Mouse (Mus musculus) liver, embryonic 12.5 days (tissue): ENCODE results near the gene 4930568D16Rik. TPM values are rescaled to one million over a fixed set of nuclear protein-coding genes. Genes with fewer than 3 reads are reported as not detected.

Experiments
- ATAC-seq: fragments of 200-750 bp; cut with Nextera tagmentation; 2 replicates; pipeline ENCODE4 v1.8.0; 2017; ENCODE audit warnings: moderate number of reproducible peaks, mild to moderate bottlenecking, moderate library complexity
- H3K27ac ChIP-seq: fragments of 300-500 bp; sonication (generic); 2 replicates; pipeline ENCODE4 v1.5.1; 2016; ENCODE audit warnings: mild to moderate bottlenecking
- H3K27me3 ChIP-seq: fragments of 300-500 bp; sonication (generic); replicated peaks from 2 replicates; pipeline ENCODE4 v1.6.1; 2016; ENCODE audit warnings: mild to moderate bottlenecking, moderate library complexity
- H3K36me3 ChIP-seq: fragments of 300-500 bp; sonication (generic); 2 replicates; pipeline ENCODE4 v1.6.1; 2016; ENCODE audit warnings: mild to moderate bottlenecking, moderate library complexity
- H3K4me1 ChIP-seq: fragments of 300-500 bp; sonication (generic); 2 replicates; pipeline ENCODE4 v1.6.1; 2016
- H3K4me2 ChIP-seq: fragments of 300-500 bp; sonication (generic); 2 replicates; pipeline ENCODE4 v1.6.1; 2016; ENCODE audit warnings: mild to moderate bottlenecking, moderate library complexity
- H3K4me3 ChIP-seq: fragments of 300-500 bp; sonication (generic); 2 replicates; pipeline ENCODE4 v1.5.1; 2016; ENCODE audit warnings: mild to moderate bottlenecking, moderate library complexity
- H3K9ac ChIP-seq: fragments of 300-500 bp; sonication (generic); 2 replicates; pipeline ENCODE4 v1.6.1; 2016; ENCODE audit warnings: mild to moderate bottlenecking, moderate library complexity
- H3K9me3 ChIP-seq: fragments of 300-500 bp; sonication (generic); replicated peaks from 2 replicates; pipeline ENCODE4 v1.6.1; 2016; ENCODE audit warnings: mild to moderate bottlenecking, moderate library complexity
- WGBS: fragments of 180-500 bp; shearing (Covaris S2); methylation state at CpG from one replicate; pipeline ENCODE4 v1.1.7; 2016; ENCODE audit not compliant: insufficient replicate concordance; 5-methylcytosine and 5-hydroxymethylcytosine counted together
- polyA plus RNA-seq: library from polyadenylated mRNA; unstranded; fragments of >200 nt; fragmentation: Nextera tagmentation; extraction: Ambion mirVana; gene quantifications from 2 replicates; pipeline ENCODE4 v1.2.1, GENCODE M21; 2016

4930568D16Rik gene
- polyA plus RNA-seq, 1 experiment from 2014 or later = not detected

- WGBS = 81% methylated on average over 7 of the region's 7 CpGs
- H3K36me3 ChIP-seq = peaks cover 31% of the 10 kb centered on the region
- no peak for ATAC-seq
- 0 out of 2 replicates have a peak, but pooled peaks cover 5% of the 10 kb centered on the region for H3K4me1 ChIP-seq
- H3K4me3 ChIP-seq = no peak overlapping the region
- no peaks in the 10 kb centered on the region for H3K27me3 ChIP-seq
- no peak overlapping the region for H3K9ac ChIP-seq
- H3K9me3 ChIP-seq = no peaks in the 10 kb centered on the region
- no peak overlapping the region for H3K4me2 ChIP-seq
- H3K27ac ChIP-seq = no peak overlapping the region
Measured at GRCm38 (mm10) chr2:35400739-35401138, 33.2 kb upstream of the 4930568D16Rik start.

- H3K36me3 ChIP-seq = peaks cover 24% of the 10 kb centered on the region
- no peak overlapping the region for H3K4me3 ChIP-seq
- H3K4me2 ChIP-seq = no peak overlapping the region
- WGBS = 57% methylated on average over 6 of the region's 6 CpGs
- no peaks in the 10 kb centered on the region for H3K27me3 ChIP-seq
- 0 out of 2 replicates have a peak, but pooled peaks cover 5% of the 10 kb centered on the region for H3K4me1 ChIP-seq
- no peak overlapping the region for H3K27ac ChIP-seq
- H3K9ac ChIP-seq = no peak overlapping the region
- H3K9me3 ChIP-seq = no peaks in the 10 kb centered on the region
- 0 out of 2 replicates have a peak, but pooled peaks have one; percentile 10 for ATAC-seq
Measured at GRCm38 (mm10) chr2:35398184-35398828, 30.8 kb upstream of the 4930568D16Rik start.

- Histone ChIP-seq H3K27ac (no peak overlapping the region), H3K4me1 (0 out of 2 replicates have a peak, but pooled peaks cover 5% of the 10 kb centered on the region), H3K4me3 (no peak overlapping the region), H3K36me3 (peaks cover 19% of the 10 kb centered on the region), H3K27me3 (no peaks in the 10 kb centered on the region), H3K9ac (no peak overlapping the region), H3K9me3 (no peaks in the 10 kb centered on the region), H3K4me2 (no peak overlapping the region)
- no peak for ATAC-seq
- WGBS = 39% methylated on average over 11 of the region's 11 CpGs
Measured at GRCm38 (mm10) chr2:35397590-35398173, 30.2 kb upstream of the 4930568D16Rik start.

- H3K4me2 ChIP-seq = no peak within 1 kb of the TSS
- H3K27me3 ChIP-seq = no peaks in the 10 kb centered on the region
- peaks cover 13% of the 10 kb centered on the region for H3K36me3 ChIP-seq
- no peak within 1 kb of the TSS for H3K4me3 ChIP-seq
- ATAC-seq = no peak
- H3K4me1 ChIP-seq = 0 out of 2 replicates have a peak, but pooled peaks cover 5% of the 10 kb centered on the region
- no peak within 1 kb of the TSS for H3K27ac ChIP-seq
- no peak within 1 kb of the TSS for H3K9ac ChIP-seq
- no peaks in the 10 kb centered on the region for H3K9me3 ChIP-seq
- 59% methylated on average over 5 of the region's 5 CpGs for WGBS
Measured at GRCm38 (mm10) chr2:35397096-35397495, 29.6 kb upstream of the 4930568D16Rik start, which contains the start of gene 4930402F06Rik. Gene 4930402F06Rik, minus strand, starts transcription at chr2:35397175.

GRCm38 (mm10) chr2:35385441-35385871 is 17.9 kb upstream of the 4930568D16Rik start:
- Histone ChIP-seq H3K27ac (no peak overlapping the region), H3K4me1 (no peaks in the 10 kb centered on the region), H3K9ac (no peak overlapping the region), H3K36me3 (no peaks in the 10 kb centered on the region), H3K4me3 (no peak overlapping the region), H3K4me2 (no peak overlapping the region), H3K9me3 (0 out of 2 replicates have a peak, but pooled peaks cover 3% of the 10 kb centered on the region), H3K27me3 (no peaks in the 10 kb centered on the region)
- ATAC-seq = no peak
- 68% methylated on average over 9 of the region's 9 CpGs for WGBS

- no peaks in the 10 kb centered on the region for H3K36me3 ChIP-seq
- H3K9me3 ChIP-seq = no peaks in the 10 kb centered on the region
- no peak overlapping the region for H3K9ac ChIP-seq
- no peak overlapping the region for H3K4me2 ChIP-seq
- H3K4me3 ChIP-seq = no peak overlapping the region
- no peaks in the 10 kb centered on the region for H3K4me1 ChIP-seq
- 62% methylated on average over 9 of the region's 9 CpGs for WGBS
- ATAC-seq = no peak
- peaks cover 5% of the 10 kb centered on the region; the same call in 1 of the 2 replicates for H3K27me3 ChIP-seq
- H3K27ac ChIP-seq = no peak overlapping the region
Measured at GRCm38 (mm10) chr2:35379306-35379705, 11.8 kb upstream of the 4930568D16Rik start.

- WGBS = 7% methylated on average over 6 of the region's 6 CpGs
- H3K36me3 ChIP-seq = no peaks in the 10 kb centered on the region
Measured at GRCm38 (mm10) chr2:35377600-35377999, 10.1 kb upstream of the 4930568D16Rik start.

GRCm38 (mm10) chr2:35373003-35373402 is 5.5 kb upstream of the 4930568D16Rik start:
- WGBS = 8% methylated on average over 3 of the region's 3 CpGs
- Histone ChIP-seq H3K36me3 (no peaks in the 10 kb centered on the region), H3K4me1 (no peaks in the 10 kb centered on the region), H3K4me3 (no peak overlapping the region), H3K9me3 (no peaks in the 10 kb centered on the region), H3K27ac (no peak overlapping the region), H3K9ac (no peak overlapping the region), H3K27me3 (peaks cover 5% of the 10 kb centered on the region; the same call in 1 of the 2 replicates), H3K4me2 (no peak overlapping the region)
- no peak for ATAC-seq

More at GRCm38 (mm10) chr2:35377600-35377999, 10.1 kb upstream of the 4930568D16Rik start:
- H3K4me2 ChIP-seq = no peak overlapping the region
- H3K4me1 ChIP-seq = no peaks in the 10 kb centered on the region
- H3K4me3 ChIP-seq = no peak overlapping the region
- no peak overlapping the region for H3K27ac ChIP-seq
- H3K9me3 ChIP-seq = no peaks in the 10 kb centered on the region
- H3K9ac ChIP-seq = no peak overlapping the region
- H3K27me3 ChIP-seq = peaks cover 5% of the 10 kb centered on the region; the same call in 1 of the 2 replicates
- no peak for ATAC-seq

- H3K27me3 ChIP-seq = no peaks in the 10 kb centered on the region
- no peaks in the 10 kb centered on the region for H3K4me1 ChIP-seq
- H3K9ac ChIP-seq = no peak overlapping the region
- no peak for ATAC-seq
- no peak overlapping the region for H3K27ac ChIP-seq
- H3K4me2 ChIP-seq = no peak overlapping the region
- H3K36me3 ChIP-seq = no peaks in the 10 kb centered on the region
- no peak overlapping the region for H3K4me3 ChIP-seq
- no peaks in the 10 kb centered on the region for H3K9me3 ChIP-seq
Measured at GRCm38 (mm10) chr2:35370686-35371085, 3.2 kb upstream of the 4930568D16Rik start.

- ATAC-seq = peak; percentile 42; the same call in 1 of the 2 replicates
- Histone ChIP-seq H3K36me3 (no peaks in the 10 kb centered on the region), H3K4me2 (no peak overlapping the region), H3K27me3 (peaks cover 6% of the 10 kb centered on the region), H3K9ac (no peak overlapping the region), H3K4me3 (no peak overlapping the region), H3K27ac (no peak overlapping the region), H3K9me3 (no peaks in the 10 kb centered on the region), H3K4me1 (peaks cover 7% of the 10 kb centered on the region)
- 39% methylated on average over 5 of the region's 5 CpGs for WGBS
Measured at GRCm38 (mm10) chr2:35349184-35349583, 18.3 kb downstream of the 4930568D16Rik start.

GRCm38 (mm10) chr2:35345984-35346383 is 21.5 kb downstream of the 4930568D16Rik start:
- H3K9me3 ChIP-seq = no peaks in the 10 kb centered on the region
- no peaks in the 10 kb centered on the region; the same call in none of the 2 replicates for H3K27me3 ChIP-seq
- no peak for ATAC-seq
- H3K4me1 ChIP-seq = peaks cover 7% of the 10 kb centered on the region
- H3K9ac ChIP-seq = no peak overlapping the region
- H3K36me3 ChIP-seq = no peaks in the 10 kb centered on the region
- 50% methylated on average over 2 of the region's 2 CpGs for WGBS
- H3K4me2 ChIP-seq = no peak overlapping the region
- H3K4me3 ChIP-seq = no peak overlapping the region
- no peak overlapping the region for H3K27ac ChIP-seq

GRCm38 (mm10) chr2:35342605-35343004 is 24.9 kb downstream of the 4930568D16Rik start:
- Histone ChIP-seq H3K27me3 (no peaks in the 10 kb centered on the region; the same call in none of the 2 replicates), H3K4me1 (peaks cover 12% of the 10 kb centered on the region), H3K36me3 (no peaks in the 10 kb centered on the region), H3K9ac (no peak overlapping the region), H3K4me2 (no peak overlapping the region), H3K4me3 (no peak overlapping the region), H3K9me3 (no peaks in the 10 kb centered on the region), H3K27ac (no peak overlapping the region)
- no peak for ATAC-seq
- WGBS = 53% methylated on average over 3 of the region's 3 CpGs
